Mouse (Mus musculus): ENCODE results near the gene Pnlip.

Pnlip gene

GRCm38 (mm10) chr19:58652198-58652597 lies at the start of gene Pnlip:
Gene Pnlip, plus strand, starts transcription at chr19:58652498.
- DNase-seq = no peak

- DNase-seq = peak in 1 of 2 experiments; percentile 26
These were observed 42.6 kb upstream of the Pnlip start for GRCm38 (mm10) chr19:58609716-58610115.

- no peak for DNase-seq
These were observed 39.6 kb upstream of the Pnlip start for GRCm38 (mm10) chr19:58612745-58613144.

GRCm38 (mm10) chr19:58616606-58617005 lies 35.7 kb upstream of the Pnlip start:
- DNase-seq = no peak

GRCm38 (mm10) chr19:58620661-58621060 lies 31.6 kb upstream of the Pnlip start:
- no peak for DNase-seq

GRCm38 (mm10) chr19:58621646-58622045 lies 30.7 kb upstream of the Pnlip start:
- DNase-seq = no peak

- DNase-seq = no peak
These were observed 27.5 kb upstream of the Pnlip start for GRCm38 (mm10) chr19:58624799-58625198.

- DNase-seq = no peak
These were observed 26.9 kb upstream of the Pnlip start for GRCm38 (mm10) chr19:58625254-58625947.

GRCm38 (mm10) chr19:58627406-58628337 lies 24.6 kb upstream of the Pnlip start:
- no peak for DNase-seq

- no peak for DNase-seq
These were observed 22.9 kb upstream of the Pnlip start for GRCm38 (mm10) chr19:58629351-58629773.

- DNase-seq = no peak
These were observed 2.3 kb upstream of the Pnlip start for GRCm38 (mm10) chr19:58650036-58650435.

GRCm38 (mm10) chr19:58662098-58662497 lies 9.8 kb downstream of the Pnlip start:
- peak in 1 of 2 experiments; percentile 4 for DNase-seq

- DNase-seq = no peak
These were observed 11.0 kb downstream of the Pnlip start for GRCm38 (mm10) chr19:58663317-58663716.

- no peak for DNase-seq
These were observed 12.6 kb downstream of the Pnlip start for GRCm38 (mm10) chr19:58664901-58665300.

GRCm38 (mm10) chr19:58674644-58675043 lies 22.3 kb downstream of the Pnlip start:
- no peak for DNase-seq

- DNase-seq = no peak
These were observed 24.8 kb downstream of the Pnlip start for GRCm38 (mm10) chr19:58677117-58677516.

GRCm38 (mm10) chr19:58688933-58689332 lies 36.6 kb downstream of the Pnlip start:
- DNase-seq = no peak

- no peak for DNase-seq
These were observed 43.0 kb downstream of the Pnlip start for GRCm38 (mm10) chr19:58695314-58695713.

GRCm38 (mm10) chr19:58696235-58696634 lies 43.9 kb downstream of the Pnlip start:
- no peak for DNase-seq

GRCm38 (mm10) chr19:58704556-58704955 lies 52.3 kb downstream of the Pnlip start:
- DNase-seq = no peak

GRCm38 (mm10) chr19:58708611-58709010 lies 56.3 kb downstream of the Pnlip start:
- DNase-seq = no peak

- no peak for DNase-seq
These were observed 65.6 kb downstream of the Pnlip start for GRCm38 (mm10) chr19:58717925-58718324.

GRCm38 (mm10) chr19:58720439-58720838 lies 68.1 kb downstream of the Pnlip start:
- DNase-seq = no peak

GRCm38 (mm10) chr19:58726551-58726950 lies 74.3 kb downstream of the Pnlip start:
- DNase-seq = no peak
